Mouse (Mus musculus) left cerebral cortex, adult 2 months (tissue): ENCODE data around the gene Trmt10b. TPM values are rescaled to one million over a fixed set of nuclear protein-coding genes. Genes with fewer than 3 reads are reported as not detected.
A peak's percentile ranks its signal among the peaks of the same experiment; 100 is the strongest.

ENCODE experiments used
- DNase-seq, 2 experiments: peaks; one replicate each; pipeline ENCODE4 v3.0.0; 2021 to 2022; ENCODE audit warnings: low spot score in 2 of 2, mixed read lengths in 1 of 2; ENCODE audit errors: extremely low spot score in 1 of 2
- H3K27ac ChIP-seq: fragments of 200-600 bp; 2 replicates; pipeline ENCODE4 v1.8.1; 2022
- H3K4me3 ChIP-seq: fragments of 200-600 bp; 2 replicates; pipeline ENCODE4 v1.8.1; 2022
- CTCF ChIP-seq: fragments of 200-600 bp; IDR thresholded peaks from 2 replicates; pipeline ENCODE4 v1.8.1; 2022; ENCODE audit warnings: antibody characterized with exemption, mild to moderate bottlenecking, moderate library complexity
- intact Hi-C: fragments of 180-260 bp; cut with DNase I; formaldehyde crosslinking; loops from one replicate; pipeline ENCODE4 v1.15.1; 2025
- total RNA-seq, 2 experiments: library from RNA; stranded (reverse); gene quantifications; 2 replicates each; pipeline ENCODE4 v1.2.3; 2021

Gene Trmt10b
- total RNA-seq, 2 experiments from 2014 or later = 15.2 to 15.4 TPM

DNA sequence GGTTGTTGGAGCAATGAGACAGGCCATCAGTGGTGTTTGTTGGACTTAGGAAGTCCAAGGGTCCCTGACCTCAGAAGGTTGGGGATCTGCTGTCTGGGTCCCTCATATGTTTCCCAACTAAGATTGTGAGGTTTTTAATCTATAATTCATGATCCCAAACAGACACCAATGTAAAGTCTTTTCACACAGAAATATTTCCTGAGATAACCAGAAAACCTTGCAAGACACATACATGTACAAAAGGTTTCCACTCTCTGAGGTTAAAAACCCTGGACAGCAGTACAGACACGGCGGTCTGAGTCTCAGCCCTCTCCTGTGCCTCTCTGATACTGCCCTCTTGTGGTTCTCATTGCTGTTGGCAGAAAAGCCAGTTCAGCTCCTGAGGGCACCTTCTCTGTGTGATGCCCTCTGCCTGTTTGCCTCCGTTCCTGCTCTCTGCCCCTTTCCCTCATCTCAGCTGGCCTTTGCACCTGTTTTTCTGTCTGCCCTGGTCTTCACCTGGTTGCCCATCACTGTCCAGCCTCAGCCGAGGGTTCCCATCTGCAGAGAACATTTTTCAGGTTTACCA lies 16.9 kb upstream of the Trmt10b start:
- Histone ChIP-seq H3K27ac (no peak overlapping the region), H3K4me3 (no peak overlapping the region)
- peak; percentile 51 to 56 for DNase-seq
- intact Hi-C loops = loop anchor here (1.0 to 2.0 kb wide), 4 partner anchors 116 to 265 kb away; partner anchors contain the start of gene Tomm5
- peak; percentile 93 for TF ChIP-seq CTCF

DNA sequence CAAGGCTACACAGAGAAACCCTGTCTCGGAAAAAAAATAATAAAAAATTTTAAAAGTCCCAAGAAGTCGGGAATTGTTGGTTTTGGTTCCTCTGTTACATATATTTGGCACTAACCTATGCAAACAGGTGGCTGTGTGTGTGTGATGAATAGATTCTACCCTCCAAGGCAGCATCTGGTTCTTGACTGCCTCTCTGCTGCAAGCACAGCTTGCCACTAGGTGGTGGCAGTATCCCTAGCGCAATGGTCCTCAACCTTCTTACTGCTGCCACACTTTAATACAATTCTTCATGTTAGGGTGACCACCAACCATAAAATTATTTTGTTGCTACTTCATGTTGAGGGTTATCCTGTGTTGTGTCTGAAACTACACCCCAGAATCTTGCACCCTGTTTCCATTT lies 10.6 kb upstream of the Trmt10b start:
- H3K4me3 ChIP-seq = no peak overlapping the region
- intact Hi-C loops = loop anchor here (5.0 kb wide), 1 partner anchor 571 kb away; no protein-coding TSS in a partner anchor
- no peak overlapping the region for H3K27ac ChIP-seq
- peak; percentile 72 for TF ChIP-seq CTCF
- no peak for DNase-seq

DNA sequence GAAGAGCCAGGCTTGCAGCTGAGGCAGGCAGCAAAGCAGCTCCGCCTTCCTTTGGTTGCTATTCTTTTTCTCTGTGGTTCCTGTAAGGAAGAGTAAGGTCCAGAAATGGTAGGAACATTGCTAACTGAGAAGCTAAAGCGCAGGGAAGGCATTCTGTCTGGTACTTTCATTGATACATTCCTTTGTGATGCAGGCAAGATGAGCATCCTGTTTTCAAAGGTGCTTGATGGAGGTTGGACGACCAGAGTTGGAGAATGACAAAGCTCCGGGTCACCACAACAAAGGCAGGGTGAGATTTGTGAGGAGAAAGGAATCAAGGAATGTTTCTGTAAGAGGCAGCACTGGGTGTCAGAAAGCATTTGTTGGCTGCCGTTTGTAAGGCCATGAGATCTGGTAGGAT lies 9.0 kb upstream of the Trmt10b start:
- Histone ChIP-seq H3K4me3 (no peak overlapping the region), H3K27ac (no peak overlapping the region)
- no peak for TF ChIP-seq CTCF
- no peak for DNase-seq
- intact Hi-C loops = loop anchor here (5.0 kb wide), 1 partner anchor 569 kb away; no protein-coding TSS in a partner anchor

DNA sequence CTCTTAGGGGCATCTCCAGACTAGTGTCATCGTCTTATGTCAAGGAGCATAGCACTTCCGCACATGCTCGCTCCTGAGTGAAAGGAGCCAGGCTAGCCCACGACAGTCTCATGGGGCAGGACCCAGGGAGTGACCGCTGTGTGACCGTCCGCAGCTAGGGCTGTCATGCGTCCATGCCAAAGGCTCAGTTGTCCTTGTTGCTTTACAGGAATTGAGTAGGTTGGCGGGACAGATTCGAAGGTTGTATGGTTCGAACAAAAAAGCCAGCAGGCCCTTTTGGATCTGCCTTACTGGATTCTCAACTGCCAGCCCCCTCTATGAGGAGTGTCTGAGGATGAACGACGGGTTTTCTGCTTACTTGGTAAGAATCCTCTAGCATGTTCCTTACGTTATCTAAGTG lies 8.6 kb downstream of the Trmt10b start:
- H3K27ac ChIP-seq = no peak overlapping the region
- intact Hi-C loops = no loop called here
- no peak for DNase-seq
- H3K4me3 ChIP-seq = no peak overlapping the region
- no peak for TF ChIP-seq CTCF

DNA sequence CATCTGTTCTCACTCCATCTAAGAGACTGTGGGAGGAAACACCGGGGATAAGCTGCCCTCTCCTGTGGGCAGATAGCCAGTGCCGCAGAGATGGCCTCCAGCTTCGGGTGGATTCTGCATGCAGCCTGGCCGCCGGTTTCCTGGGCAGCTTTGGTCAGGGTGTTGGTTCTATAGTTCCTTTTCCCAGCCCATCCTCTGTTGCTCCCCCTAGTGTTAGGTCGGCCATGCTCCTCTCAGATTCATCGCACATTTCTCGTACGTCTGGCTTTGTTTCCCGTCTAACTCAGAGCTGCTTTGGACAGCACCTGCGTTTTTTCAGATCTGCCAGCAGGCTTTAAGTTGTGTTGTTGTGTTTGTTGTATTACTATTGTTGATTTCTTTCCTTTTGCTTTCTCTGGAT lies 11.1 kb downstream of the Trmt10b start:
- Histone ChIP-seq H3K4me3 (no peak overlapping the region), H3K27ac (no peak overlapping the region)
- intact Hi-C loops = no loop called here
- DNase-seq = peak in 1 of 2 experiments; percentile 27
- TF ChIP-seq CTCF = peak; percentile 47

DNA sequence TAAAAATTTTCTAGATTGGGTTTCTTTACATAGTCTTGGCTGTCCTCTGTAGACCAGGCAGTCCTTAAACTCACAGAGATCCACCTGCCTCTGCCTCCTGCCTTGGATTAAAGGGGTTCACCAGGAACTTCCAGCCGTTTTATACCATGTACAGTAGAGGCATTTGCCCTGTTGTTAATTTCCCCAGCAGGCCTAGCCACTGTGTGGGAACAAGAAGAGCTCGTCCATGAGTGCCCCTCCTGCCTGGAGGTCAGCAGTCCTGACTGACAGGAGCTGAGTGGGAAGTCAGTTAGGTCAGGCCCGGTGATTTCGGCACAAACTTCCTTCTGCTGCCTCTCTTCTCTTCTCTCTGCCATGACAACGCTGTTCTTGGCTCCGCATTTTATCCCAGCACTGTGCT lies 11.7 kb downstream of the Trmt10b start:
- no peak for DNase-seq
- H3K4me3 ChIP-seq = no peak overlapping the region
- no peak overlapping the region for H3K27ac ChIP-seq
- intact Hi-C loops = no loop called here
- TF ChIP-seq CTCF = no peak

DNA sequence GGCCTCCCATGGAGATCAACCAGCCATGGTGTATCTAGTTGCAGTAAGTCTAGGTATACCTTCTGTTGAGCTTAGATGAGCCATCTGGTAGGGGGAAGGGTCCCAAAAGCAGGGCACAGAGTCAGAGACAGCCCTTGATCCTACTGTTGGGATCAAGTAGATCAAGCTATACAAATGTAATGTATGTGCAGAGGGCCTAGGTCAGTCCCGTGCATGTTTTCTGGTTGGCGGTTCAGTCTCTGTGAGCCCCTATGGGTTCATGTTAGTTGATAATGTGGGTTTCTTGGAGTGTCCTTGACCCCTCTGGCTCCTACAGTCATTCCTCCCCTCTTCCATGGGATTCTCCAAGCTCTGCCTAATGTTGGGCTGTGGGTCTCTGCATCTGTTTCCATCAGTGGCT lies 14.1 kb downstream of the Trmt10b start:
- no peak overlapping the region for H3K4me3 ChIP-seq
- no peak for TF ChIP-seq CTCF
- intact Hi-C loops = no loop called here
- DNase-seq = no peak
- no peak overlapping the region for H3K27ac ChIP-seq

DNA sequence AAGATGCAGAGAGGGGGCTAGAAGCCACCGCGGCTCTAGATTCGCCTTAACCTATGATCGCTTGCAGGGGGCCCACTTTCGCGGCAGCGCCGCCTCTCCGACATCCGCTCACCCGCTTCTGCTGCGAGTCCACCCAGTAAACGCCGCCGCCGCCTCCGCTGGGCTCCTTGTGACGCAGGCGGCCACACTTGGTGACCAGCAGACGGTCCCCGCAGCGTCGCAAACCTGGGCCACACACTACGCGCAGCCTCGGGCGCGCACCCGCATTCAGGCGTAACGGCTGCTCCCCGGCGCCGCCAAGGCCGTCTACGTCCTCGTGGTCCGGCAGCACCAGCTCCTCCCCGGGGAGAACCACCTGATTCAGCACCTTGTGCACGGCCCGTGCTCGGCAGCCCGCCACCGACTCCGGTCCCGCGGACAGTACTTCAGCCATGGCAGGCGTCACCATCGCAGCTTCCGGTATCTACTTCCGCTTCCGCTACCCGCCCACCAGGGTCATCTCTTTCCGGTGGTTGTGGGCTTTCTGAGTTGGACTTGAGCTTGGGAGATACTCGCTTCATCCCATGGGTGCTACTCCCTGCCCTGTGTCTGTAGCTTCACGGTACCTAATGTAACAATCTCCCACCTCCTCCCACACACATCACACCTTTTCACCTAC lies 23.4 kb downstream of the Trmt10b start:
- peak overlapping the region; percentile 74 for H3K4me3 ChIP-seq
- DNase-seq = peak; percentile 83 to 84
- intact Hi-C loops = loop anchor here (1.0 kb wide), 1 partner anchor 22 kb away; the partner anchor contains the start of genes Dcaf10 and Exosc3
- peak overlapping the region; percentile 95 for H3K27ac ChIP-seq
- TF ChIP-seq CTCF = no peak; the same call in 1 of the 2 replicates

DNA sequence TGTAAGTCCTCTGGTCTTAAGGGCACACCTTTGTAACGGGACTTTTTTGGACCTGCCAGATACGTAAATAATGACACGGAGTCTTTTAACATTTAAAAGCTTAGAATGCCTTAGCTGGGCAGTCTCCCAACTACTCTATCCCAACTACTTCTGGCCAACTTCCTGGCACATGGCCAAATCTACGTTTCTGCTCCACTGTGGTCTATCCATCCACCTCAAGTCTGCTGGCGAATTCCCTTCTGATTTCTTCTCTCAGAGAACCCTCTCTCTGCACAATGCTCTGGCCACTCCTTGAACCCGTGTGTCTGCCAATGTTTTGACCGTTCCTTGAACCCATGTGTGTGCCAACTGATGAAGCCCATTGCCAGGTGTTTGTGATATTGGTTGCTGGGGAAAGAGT lies 34.2 kb downstream of the Trmt10b start:
- H3K4me3 ChIP-seq = no peak overlapping the region
- no peak for DNase-seq
- intact Hi-C loops = no loop called here
- H3K27ac ChIP-seq = no peak overlapping the region
- no peak for TF ChIP-seq CTCF

DNA sequence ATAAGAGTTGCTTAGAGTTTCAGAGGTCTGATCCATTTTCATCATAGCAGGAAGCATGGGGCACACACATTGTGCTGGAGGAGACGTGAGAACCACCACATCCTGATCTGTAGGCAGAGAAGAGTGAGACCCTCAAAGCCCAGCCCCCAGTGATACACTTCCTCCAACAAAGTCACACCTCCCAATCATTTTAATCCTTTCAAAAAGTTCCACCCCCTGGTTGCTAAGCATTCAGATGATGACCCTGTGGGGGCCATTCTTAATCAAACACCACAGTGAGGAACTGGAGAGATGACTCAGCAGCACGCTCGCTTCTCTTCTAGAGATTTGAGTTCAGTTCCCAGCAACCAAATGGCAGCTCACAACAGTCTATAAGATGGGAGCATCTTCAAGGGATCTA lies 35.5 kb downstream of the Trmt10b start:
- intact Hi-C loops = no loop called here
- Histone ChIP-seq H3K4me3 (no peak overlapping the region), H3K27ac (no peak overlapping the region)
- TF ChIP-seq CTCF = no peak
- DNase-seq = no peak

DNA sequence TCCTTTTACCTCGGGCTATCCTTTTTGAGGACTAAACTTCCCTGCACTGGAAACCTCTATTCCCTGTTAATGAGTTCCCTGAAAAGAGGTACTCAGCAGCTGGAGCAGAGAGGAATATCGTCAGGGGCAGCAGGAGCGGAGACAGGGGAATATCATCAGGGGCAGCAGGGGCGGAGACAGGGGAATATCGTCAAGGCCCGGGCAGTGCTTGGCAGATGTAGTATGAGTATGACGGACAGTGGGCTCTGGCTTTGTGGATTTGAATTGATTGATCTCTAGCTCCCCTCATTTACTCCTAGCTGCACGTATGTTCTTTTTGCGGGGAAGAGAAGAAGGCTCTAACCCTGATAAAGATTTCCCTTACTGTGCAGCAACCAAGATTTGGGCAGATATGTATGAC lies 44.3 kb downstream of the Trmt10b start:
- TF ChIP-seq CTCF = no peak
- no peak for DNase-seq
- Histone ChIP-seq H3K4me3 (peak overlapping the region; percentile 91), H3K27ac (peak overlapping the region; percentile 91)
- intact Hi-C loops = loop anchor here (5.0 kb wide), 2 partner anchors 66 to 324 kb away; partner anchors contain the start of genes Polr1e and Slc25a51

DNA sequence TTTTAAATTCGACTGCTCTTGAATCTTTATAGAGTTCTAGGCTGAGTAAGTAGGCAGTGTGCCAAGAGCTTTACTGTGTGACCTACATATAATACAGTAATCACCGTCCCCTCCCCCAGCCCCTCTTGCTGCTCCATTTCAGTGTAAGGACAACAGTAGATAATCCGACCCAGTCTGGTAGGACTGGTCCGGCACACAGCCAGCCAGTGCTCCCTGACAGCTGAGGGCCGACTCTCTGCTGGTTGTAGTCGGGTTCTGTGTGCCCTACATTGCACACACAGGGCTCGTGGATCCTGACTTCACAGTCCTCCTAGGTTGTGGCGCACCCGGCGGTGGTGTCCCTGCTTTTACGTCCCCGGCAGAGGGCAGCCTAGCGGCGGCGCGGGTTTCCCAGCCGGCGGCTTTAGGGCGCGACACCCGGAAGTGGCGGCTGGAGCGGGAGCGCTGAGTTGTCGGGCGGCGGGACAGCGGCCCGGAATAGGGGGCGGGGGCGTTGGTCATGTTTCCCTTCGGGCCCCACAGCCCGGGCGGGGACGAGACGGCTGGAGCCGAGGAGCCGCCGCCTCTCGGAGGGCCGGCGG lies 44.8 kb downstream of the Trmt10b start, which contains the start of gene Dcaf10:
Gene Dcaf10, plus strand, starts transcription at position 433 of the 581 bp plus-strand sequence.
- peak; percentile 93 to 97 for DNase-seq
- H3K4me3 ChIP-seq = peak within 1 kb of the TSS; percentile 91
- H3K27ac ChIP-seq = peak within 1 kb of the TSS; percentile 91
- peak; percentile 53 for TF ChIP-seq CTCF
- intact Hi-C loops = loop anchor here (1.0 to 5.0 kb wide), 3 partner anchors 21 to 324 kb away; partner anchors contain the start of genes Polr1e and Slc25a51
